Mouse (Mus musculus) olfactory bulb, adult 2 months (tissue): ENCODE results near the gene AI597479.

Experiments used
- CTCF ChIP-seq: fragments of 200-500 bp; IDR thresholded peaks from 2 replicates; pipeline ENCODE4 v1.5.1; 2012; ENCODE audit warnings: low read depth, mild to moderate bottlenecking, low read length, moderate library complexity; ENCODE audit not compliant: insufficient read depth
- POLR2A ChIP-seq: fragments of 200-500 bp; IDR thresholded peaks from 2 replicates; pipeline ENCODE4 v1.6.1; 2012; ENCODE audit warnings: mild to moderate bottlenecking, low read depth, low read length, moderate library complexity; ENCODE audit not compliant: insufficient read depth

- TF ChIP-seq CTCF (no peak), POLR2A (no peak)
Observed at GRCm38 (mm10) chr1:43153538-43153937, 55.0 kb downstream of the AI597479 start.
